Mouse (Mus musculus) midbrain, postnatal 0 days (tissue): ENCODE measurements around the gene Ttc8. TPM values are rescaled to one million over a fixed set of nuclear protein-coding genes. Genes with fewer than 3 reads are reported as not detected.

ENCODE experiments used
- ATAC-seq: fragments of 200-750 bp; cut with Nextera tagmentation; 2 replicates; pipeline ENCODE4 v1.8.0; 2017; ENCODE audit warnings: moderate number of reproducible peaks, mild to moderate bottlenecking, moderate TSS enrichment, moderate library complexity; ENCODE audit not compliant: low FRiP score
- DNase-seq: peaks from one replicate; pipeline ENCODE4 v3.0.0-alpha.2; 2015; ENCODE audit warnings: low spot score
- H3K27ac ChIP-seq: fragments of 300-500 bp; sonication (generic); 2 replicates; pipeline ENCODE4 v1.5.1; 2014; ENCODE audit warnings: low read depth, mild to moderate bottlenecking, low read length, mixed read lengths
- H3K27me3 ChIP-seq: fragments of 300-500 bp; sonication (generic); 2 replicates; pipeline ENCODE4 v1.6.1; 2014; ENCODE audit warnings: low read length, control low read depth, mixed read lengths; ENCODE audit not compliant: insufficient read depth
- H3K36me3 ChIP-seq: fragments of 300-500 bp; sonication (generic); 2 replicates; pipeline ENCODE4 v1.6.1; 2014; ENCODE audit warnings: low read length, control low read depth, mixed read lengths; ENCODE audit not compliant: insufficient read depth
- H3K4me1 ChIP-seq: fragments of 300-500 bp; sonication (generic); 2 replicates; pipeline ENCODE4 v1.6.1; 2014; ENCODE audit warnings: mild to moderate bottlenecking, control low read depth, antibody characterized with exemption, low read length, mixed read lengths; ENCODE audit not compliant: insufficient read depth
- H3K4me2 ChIP-seq: fragments of 300-500 bp; sonication (generic); 2 replicates; pipeline ENCODE4 v1.6.1; 2014; ENCODE audit warnings: low read depth, mild to moderate bottlenecking, low read length, mixed read lengths; ENCODE audit not compliant: poor library complexity, severe bottlenecking
- H3K4me3 ChIP-seq: fragments of 300-500 bp; sonication (generic); 2 replicates; pipeline ENCODE4 v1.5.1; 2014; ENCODE audit warnings: low read depth, mild to moderate bottlenecking, low read length, moderate library complexity
- H3K9ac ChIP-seq: fragments of 300-500 bp; sonication (generic); replicated peaks from 2 replicates; pipeline ENCODE4 v1.6.1; 2014; ENCODE audit warnings: mild to moderate bottlenecking, low read length, moderate library complexity, mixed read lengths; ENCODE audit not compliant: poor library complexity, severe bottlenecking
- H3K9me3 ChIP-seq: fragments of 300-500 bp; sonication (generic); 2 replicates; pipeline ENCODE4 v1.6.1; 2016; ENCODE audit warnings: low read length, control low read depth
- CTCF ChIP-seq: IDR thresholded peaks from 2 replicates; pipeline ENCODE4 v1.5.1; 2016; ENCODE audit warnings: antibody characterized with exemption, mild to moderate bottlenecking
- WGBS: fragments of 180-500 bp; shearing (Covaris S2); extraction: QIAGEN DNeasy Blood & Tissue Kit; methylation state at CpG from one replicate; pipeline ENCODE4 v1.1.7; 2014; 5-methylcytosine and 5-hydroxymethylcytosine counted together
- polyA plus RNA-seq: library from polyadenylated mRNA; unstranded; fragments of >200 nt; fragmentation: Nextera tagmentation; extraction: Ambion mirVana; gene quantifications from 2 replicates; pipeline ENCODE4 v1.2.1, GENCODE M21; 2015
- total RNA-seq: library from RNA; depleted of rRNA; stranded (reverse); fragments of >200 nt; gene quantifications from 2 replicates; pipeline ENCODE4 v1.2.3, GENCODE M21; 2014

The Ttc8 gene
- total and polyA plus RNA-seq, 2 experiments from 2014 or later = 23.5 to 34.3 TPM

- no peak overlapping the region for H3K4me2 ChIP-seq
- no peak overlapping the region for H3K4me3 ChIP-seq
- no peak for ATAC-seq
- no peak for TF ChIP-seq CTCF
- H3K36me3 ChIP-seq = peaks cover 29% of the 10 kb centered on the region
- whole genome bisulfite sequencing = 92% methylated on average over 3 of the region's 3 CpGs
- DNase-seq = no peak
- no peaks in the 10 kb centered on the region for H3K9me3 ChIP-seq
- H3K4me1 ChIP-seq = no peaks in the 10 kb centered on the region
- no peak overlapping the region for H3K27ac ChIP-seq
- H3K9ac ChIP-seq = no peak overlapping the region
- H3K27me3 ChIP-seq = no peaks in the 10 kb centered on the region
Measured at GRCm38 (mm10) chr12:98981081-98981480, 60.7 kb downstream of the Ttc8 start.

GRCm38 (mm10) chr12:98984785-98985184 is 64.4 kb downstream of the Ttc8 start:
- H3K4me2 ChIP-seq = no peak overlapping the region
- H3K27me3 ChIP-seq = no peaks in the 10 kb centered on the region
- DNase-seq (no peak), ATAC-seq (no peak)
- H3K36me3 ChIP-seq = peaks cover 10% of the 10 kb centered on the region; the same call in 1 of the 2 replicates
- no peaks in the 10 kb centered on the region for H3K4me1 ChIP-seq
- no peak for TF ChIP-seq CTCF
- no peaks in the 10 kb centered on the region for H3K9me3 ChIP-seq
- H3K4me3 ChIP-seq = no peak overlapping the region
- 94% methylated on average over 2 of the region's 2 CpGs for WGBS
- H3K27ac ChIP-seq = no peak overlapping the region
- H3K9ac ChIP-seq = no peak overlapping the region

GRCm38 (mm10) chr12:98991076-98991829 is 70.9 kb downstream of the Ttc8 start:
- no peak overlapping the region for H3K4me2 ChIP-seq
- DNase-seq (peak; percentile 44), ATAC-seq (peak; percentile 52; the same call in 1 of the 2 replicates)
- H3K27ac ChIP-seq = peak overlapping the region; percentile 62
- H3K9me3 ChIP-seq = no peaks in the 10 kb centered on the region
- no peak overlapping the region for H3K4me3 ChIP-seq
- H3K9ac ChIP-seq = no peak overlapping the region
- 0 out of 2 replicates have a peak, but pooled peaks cover 6% of the 10 kb centered on the region for H3K4me1 ChIP-seq
- no peak for TF ChIP-seq CTCF
- no peaks in the 10 kb centered on the region for H3K36me3 ChIP-seq
- WGBS = 16% methylated on average over 2 of the region's 2 CpGs
- H3K27me3 ChIP-seq = no peaks in the 10 kb centered on the region

- no peak for TF ChIP-seq CTCF
- ATAC-seq = peak; percentile 39; the same call in 1 of the 2 replicates
- WGBS = 44% methylated on average over 3 of the region's 3 CpGs
Measured at GRCm38 (mm10) chr12:98991830-98992216, 71.4 kb downstream of the Ttc8 start.

GRCm38 (mm10) chr12:98993736-98994135 is 73.4 kb downstream of the Ttc8 start:
- Histone ChIP-seq H3K9me3 (no peaks in the 10 kb centered on the region), H3K36me3 (no peaks in the 10 kb centered on the region), H3K4me1 (0 out of 2 replicates have a peak, but pooled peaks cover 6% of the 10 kb centered on the region), H3K27ac (no peak overlapping the region), H3K9ac (no peak overlapping the region), H3K4me2 (no peak overlapping the region), H3K27me3 (no peaks in the 10 kb centered on the region), H3K4me3 (no peak overlapping the region)
- no peak for ATAC-seq
- TF ChIP-seq CTCF = no peak
- no peak for DNase-seq
- WGBS = 93% methylated on average over 2 of the region's 2 CpGs

More at GRCm38 (mm10) chr12:98991830-98992216, 71.4 kb downstream of the Ttc8 start:
- H3K9me3 ChIP-seq = no peaks in the 10 kb centered on the region
- no peak overlapping the region for H3K9ac ChIP-seq
- H3K27ac ChIP-seq = peak overlapping the region; percentile 62
- H3K27me3 ChIP-seq = no peaks in the 10 kb centered on the region
- H3K4me2 ChIP-seq = no peak overlapping the region
- peak; percentile 68 for DNase-seq
- H3K36me3 ChIP-seq = no peaks in the 10 kb centered on the region
- H3K4me1 ChIP-seq = 0 out of 2 replicates have a peak, but pooled peaks cover 6% of the 10 kb centered on the region
- H3K4me3 ChIP-seq = no peak overlapping the region

- no peak for TF ChIP-seq CTCF
- ATAC-seq = no peak
- Histone ChIP-seq H3K4me1 (0 out of 2 replicates have a peak, but pooled peaks cover 6% of the 10 kb centered on the region), H3K27me3 (no peaks in the 10 kb centered on the region), H3K27ac (no peak overlapping the region), H3K4me3 (no peak overlapping the region), H3K9me3 (no peaks in the 10 kb centered on the region), H3K36me3 (no peaks in the 10 kb centered on the region), H3K9ac (no peak overlapping the region), H3K4me2 (no peak overlapping the region)
- no peak for DNase-seq
- 73% methylated on average over 3 of the region's 3 CpGs for WGBS
Measured at GRCm38 (mm10) chr12:98994366-98994765, 74.0 kb downstream of the Ttc8 start.
